Mouse (Mus musculus) fibroblast of lung, adult 2 months (primary cell): Measurements from ENCODE around the gene Etnk2.
A peak's percentile ranks its signal among the peaks of the same experiment; 100 is the strongest.

Experiments
- DNase-seq: peaks from one replicate; pipeline ENCODE4 v3.0.0-alpha.2; 2011; ENCODE audit warnings: low read depth

Etnk2 gene

DNA sequence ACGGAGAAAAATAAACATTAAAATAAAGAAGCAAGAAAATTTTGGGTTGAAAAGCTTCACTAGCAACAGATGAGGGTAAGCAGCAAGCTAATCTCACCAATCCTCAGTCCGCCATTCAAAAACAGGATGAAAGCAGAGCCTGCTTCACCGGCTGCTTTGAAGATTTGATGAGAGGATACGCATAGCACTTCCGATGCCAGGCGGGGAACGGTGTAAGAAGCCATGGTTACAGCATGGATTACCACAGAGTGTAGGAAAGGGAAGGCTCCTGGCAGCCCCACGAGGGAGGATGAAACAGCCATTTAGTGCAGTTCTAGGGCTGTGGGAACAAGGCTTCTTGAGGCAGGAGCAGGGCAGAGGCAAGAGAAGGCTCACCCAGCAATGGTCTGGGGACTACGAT lies 11.6 kb upstream of the Etnk2 start:
- DNase-seq, result no peak

DNA sequence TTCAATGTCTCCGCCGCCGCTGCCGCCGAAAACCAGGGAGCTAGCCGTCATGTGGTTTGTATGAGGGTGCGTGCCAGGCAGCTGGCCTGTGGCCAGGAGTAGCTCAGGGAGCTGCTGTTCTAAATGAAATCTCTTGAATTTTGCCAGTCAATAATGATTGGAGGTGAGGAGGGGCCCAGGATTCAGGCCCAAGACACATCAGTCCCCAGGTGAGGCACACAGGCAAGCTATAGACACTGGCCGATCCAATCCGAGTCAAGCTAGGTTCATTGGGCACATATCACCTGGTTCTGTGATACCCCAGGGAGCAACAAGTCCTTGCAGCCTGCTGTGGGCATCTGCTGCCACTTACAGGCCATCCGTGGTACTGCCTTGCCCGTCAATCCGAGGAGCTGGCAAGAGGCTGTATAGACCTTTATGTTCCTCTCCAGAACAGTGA lies 10.0 kb upstream of the Etnk2 start:
- DNase-seq, result peak; percentile 41

DNA sequence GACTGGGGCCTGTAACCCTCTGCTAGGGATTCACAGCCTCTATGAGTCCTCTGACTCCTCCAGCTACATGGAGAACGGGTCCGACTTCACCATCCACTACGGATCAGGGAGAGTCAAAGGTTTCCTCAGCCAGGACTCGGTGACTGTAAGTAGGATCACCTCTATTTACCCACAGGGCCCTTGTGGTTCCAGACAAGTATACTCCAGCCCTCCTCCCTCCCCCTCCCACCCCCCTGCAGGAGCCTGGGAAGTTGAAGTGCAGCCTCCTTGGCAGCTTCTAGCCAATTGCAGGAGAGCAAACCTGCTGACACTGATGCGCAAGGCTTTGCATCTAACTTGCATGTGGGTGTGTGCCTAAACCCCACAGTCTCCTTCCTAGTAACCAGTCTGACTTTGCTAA lies 7.9 kb upstream of the Etnk2 start:
- no peak for DNase-seq

DNA sequence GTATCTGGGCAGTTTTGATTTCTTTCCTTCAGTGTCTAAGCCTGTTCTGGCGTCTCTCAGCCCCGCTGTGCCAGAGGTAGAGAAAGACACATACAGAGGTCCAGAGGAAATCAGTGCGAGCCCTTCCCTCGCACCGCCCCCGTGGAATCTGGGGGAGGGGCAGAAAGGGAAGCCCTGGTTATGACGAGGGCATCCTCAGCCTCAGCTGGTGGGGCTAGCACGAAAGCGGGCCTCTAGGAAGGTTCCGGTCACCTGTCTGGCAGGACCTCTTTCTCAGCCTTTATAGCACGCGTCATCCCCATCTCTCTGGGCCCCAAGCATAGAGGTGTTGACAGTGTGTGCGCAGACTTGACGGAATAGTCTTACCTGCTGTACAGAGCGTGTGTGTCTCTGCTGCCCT lies 7.5 kb upstream of the Etnk2 start:
- no peak for DNase-seq

DNA sequence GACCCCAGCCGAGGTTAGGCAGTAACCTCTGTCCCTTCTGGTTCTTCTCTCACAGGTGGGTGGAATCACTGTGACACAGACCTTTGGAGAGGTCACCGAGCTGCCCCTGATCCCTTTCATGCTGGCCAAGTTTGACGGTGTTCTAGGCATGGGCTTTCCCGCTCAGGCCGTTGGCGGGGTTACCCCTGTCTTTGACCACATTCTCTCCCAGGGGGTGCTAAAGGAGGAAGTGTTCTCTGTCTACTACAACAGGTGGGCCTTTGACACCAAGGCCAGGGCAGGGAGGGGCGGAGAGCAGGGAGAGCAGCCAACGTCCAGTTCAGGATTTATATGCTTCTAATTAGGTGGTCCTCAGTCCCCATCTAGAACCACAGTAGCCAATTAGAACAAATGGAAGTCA lies 7.0 kb upstream of the Etnk2 start:
- no peak for DNase-seq

DNA sequence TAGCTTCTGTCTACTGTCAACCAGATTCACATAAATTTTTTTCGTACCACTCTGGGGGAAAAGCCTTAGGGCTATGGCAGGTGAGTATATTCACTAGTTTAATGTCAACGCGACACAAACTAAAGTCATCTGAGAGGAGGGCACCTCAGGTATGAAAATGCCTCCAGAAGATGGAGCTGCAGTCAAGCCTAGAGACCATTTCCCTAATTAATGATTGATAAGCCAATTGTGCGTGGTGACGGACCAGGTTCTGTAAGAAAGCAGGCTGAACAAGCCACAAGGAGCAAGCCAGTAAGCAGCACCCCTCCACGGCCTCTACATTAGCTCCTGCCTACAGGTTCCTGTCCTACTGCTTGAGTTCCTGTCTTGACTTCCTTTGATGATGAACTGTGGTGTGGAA lies 2.4 kb upstream of the Etnk2 start:
- DNase-seq, result no peak

DNA sequence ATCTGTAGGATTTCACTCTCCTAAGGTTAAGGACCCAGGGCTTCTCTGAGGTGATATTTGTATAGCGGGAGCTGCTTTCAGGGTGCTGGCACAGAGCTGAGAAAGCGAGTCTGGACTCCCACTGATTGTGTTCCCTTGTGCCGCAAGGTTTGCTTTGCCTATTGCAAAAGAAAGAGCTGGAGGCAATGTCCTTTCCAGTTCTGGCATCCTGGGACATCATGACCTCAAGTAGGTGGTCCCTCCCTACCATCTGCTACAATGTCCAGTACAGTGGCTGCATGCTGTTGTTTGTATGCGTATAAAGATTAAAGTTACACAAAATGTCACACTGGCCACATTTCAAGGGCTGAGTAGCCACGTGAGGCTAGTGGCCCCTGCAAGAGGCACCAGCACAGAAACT lies 1.3 kb upstream of the Etnk2 start:
- DNase-seq, result no peak

DNA sequence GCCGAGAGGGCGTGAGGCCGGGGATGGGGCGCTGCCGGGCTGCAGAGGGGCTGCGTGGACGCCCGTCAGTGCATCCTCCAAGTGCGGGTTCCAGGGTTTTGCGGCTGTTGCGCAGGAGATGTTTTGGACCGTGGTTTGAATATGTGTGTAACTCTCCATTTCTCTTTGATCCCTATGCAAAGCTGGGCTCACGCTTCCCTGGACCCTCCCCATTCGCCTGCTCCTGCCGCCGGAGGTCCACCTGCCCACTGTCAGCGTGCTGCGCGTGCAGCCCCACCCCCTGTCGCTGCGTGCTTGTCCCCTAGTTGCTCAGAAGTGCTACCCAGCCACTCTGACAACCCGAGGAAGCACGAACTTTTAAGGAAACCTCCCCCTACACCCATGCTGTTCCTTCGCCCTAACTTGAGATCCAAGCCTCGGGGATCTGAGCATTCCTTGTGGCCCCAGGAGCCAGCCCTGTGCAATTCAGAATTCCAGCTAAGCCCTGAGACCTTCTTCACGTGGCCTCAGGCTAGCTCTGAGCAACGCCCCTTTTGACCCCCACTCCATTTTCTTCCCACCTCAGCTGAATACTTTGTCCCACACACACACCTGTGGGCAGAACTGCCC lies 754 bp downstream of the Etnk2 start:
- no peak for DNase-seq

DNA sequence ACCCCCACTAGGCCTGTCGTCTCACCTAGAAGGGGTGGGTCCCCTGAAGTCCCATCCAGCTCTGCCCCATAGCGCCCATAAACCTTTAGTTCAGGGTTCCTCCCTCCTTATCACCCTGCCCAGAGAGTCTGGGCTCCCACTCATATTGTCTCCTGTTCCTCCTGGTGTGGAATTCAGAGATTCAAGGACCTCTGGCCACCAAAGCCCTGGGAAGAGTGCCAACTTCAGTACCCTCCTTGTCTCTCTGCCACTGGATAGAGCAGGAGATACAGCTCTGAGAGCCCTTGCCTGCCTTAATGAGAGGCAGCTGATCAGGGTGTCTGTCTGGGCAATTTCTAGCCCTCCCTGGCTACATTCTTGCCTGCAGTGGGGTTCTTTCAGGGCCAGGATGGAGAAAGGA lies 1.5 kb downstream of the Etnk2 start:
- DNase-seq, result no peak

DNA sequence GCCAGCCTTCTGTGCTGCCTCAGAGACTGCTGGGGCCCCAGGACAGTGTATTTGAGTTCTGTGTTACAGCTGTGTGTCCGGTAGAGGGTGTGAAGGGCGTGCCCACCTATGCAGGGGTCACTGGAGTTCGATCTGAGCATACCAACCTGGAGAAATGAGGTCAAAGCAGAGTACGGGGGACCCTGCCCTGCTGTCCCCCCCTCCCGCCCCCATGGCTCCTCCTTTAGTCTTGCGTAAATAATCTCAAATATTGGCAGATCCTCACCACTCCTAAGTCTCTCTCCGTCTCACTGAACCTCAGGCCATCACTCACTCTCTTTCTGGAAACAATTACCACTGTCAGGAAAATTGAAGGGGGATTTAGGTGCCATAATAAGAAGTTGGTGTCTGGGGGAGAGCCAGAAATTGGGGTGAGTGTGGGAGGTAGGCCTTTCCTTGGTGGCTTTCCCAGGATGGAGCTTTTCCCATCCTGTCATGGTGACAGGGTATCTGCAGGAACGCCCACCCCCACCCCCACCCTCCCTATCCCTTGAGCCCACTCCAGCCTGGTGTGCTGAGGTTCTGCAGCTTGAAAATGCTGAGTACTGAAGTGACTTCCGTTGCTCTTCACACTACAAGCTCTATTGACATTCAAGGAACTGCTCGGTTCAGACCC lies 3.7 kb downstream of the Etnk2 start:
- no peak for DNase-seq

DNA sequence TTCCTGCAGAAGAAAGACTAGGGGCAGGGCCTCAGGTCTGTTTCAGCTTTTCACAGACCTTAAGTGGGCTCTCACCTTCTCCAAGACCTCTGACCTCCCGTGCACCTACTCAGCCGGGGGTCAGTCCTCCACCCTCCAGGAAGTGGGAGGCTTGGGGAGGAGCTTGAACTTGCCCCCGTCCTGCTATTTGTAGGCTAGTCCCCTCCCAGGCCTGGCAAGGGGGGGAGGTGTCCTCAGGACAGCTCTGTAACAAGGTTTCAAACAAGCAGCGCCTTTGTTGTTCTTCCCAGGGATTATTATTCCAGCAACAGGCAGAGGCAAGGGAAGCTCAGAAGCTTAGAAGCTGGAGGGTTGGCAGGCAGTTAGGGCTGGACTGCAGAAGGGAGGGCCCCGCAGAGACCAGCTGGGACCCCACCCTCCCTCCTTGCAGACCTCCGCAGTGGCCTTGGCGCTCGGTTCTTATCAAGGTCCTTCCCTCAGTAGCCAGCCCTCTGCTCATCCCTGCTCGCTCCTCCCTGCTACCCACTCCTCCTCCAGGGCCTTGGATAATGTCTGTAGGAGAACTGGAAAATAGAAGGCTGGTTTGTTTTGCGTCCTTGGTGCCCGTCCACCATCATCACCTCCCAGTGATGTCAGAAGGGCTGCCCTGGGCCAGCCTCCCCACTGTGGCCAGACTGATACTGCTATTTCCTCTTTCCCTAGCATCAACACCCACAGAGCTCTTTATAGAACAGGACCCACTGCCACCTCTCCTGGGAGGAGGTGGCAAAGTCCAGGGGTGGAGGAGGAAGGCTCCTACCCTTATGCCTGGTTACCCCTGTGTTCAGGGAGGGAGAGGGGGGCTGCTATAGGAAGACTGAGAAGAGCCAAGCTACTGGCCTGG lies 4.5 kb downstream of the Etnk2 start:
- DNase-seq, result no peak

DNA sequence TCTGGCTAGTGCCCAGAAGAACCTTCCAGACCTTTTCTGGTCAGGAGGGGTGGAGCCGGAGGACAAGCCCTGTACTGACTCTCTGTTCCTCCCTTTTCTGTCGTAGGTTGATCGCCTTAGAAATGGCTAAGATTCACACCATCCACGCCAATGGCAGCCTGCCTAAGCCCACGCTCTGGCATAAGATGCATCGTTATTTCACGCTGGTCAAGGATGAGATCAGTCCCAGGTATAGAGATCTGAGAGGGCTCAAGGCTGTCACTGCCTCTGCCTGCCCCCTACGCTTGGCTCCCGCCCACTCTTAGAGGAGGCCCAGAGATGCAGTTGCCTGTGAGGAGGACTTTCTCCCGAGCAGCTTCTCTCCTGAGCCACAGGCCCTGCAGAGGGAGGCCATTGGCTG lies 5.3 kb downstream of the Etnk2 start:
- no peak for DNase-seq

DNA sequence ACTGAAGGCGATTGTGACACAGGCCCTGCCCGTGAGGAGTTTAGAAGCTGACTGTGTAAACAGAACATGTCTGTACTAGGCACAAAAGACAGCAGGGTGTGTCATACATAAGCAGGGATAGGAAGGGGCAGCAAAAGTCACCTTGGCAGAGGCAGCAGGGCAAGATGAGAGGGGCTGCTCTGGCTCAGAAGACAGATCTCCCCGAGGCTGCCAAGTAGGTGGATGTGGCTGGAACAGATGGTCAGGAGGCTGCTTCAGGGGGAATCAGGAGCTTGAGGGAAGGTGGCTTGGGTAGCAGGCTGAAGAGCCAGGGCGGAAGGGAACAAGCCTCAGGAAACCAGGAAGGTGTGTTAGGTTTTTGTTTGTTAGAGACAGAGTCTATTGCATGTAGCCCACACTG lies 7.0 kb downstream of the Etnk2 start:
- DNase-seq, result no peak

DNA sequence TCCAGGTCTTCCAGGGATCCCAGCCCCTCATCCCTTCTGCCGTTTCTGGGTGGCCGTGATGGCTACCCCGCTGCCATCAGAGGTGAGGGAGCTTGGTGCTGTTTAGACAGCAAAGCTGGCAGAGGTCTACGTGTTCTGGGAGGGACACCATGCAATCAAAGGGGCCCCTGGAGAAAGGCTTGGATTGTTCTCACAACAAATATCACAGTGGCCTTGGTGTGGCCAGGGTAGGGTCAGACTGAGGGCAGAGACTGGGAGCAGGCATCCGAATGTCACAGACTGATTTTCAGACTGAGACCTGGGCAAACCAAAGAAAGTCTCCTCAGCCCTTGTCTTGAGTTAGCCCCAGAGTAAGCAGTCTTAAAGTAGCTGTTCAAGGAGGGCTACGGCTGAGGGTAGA lies 8.1 kb downstream of the Etnk2 start:
- no peak for DNase-seq

DNA sequence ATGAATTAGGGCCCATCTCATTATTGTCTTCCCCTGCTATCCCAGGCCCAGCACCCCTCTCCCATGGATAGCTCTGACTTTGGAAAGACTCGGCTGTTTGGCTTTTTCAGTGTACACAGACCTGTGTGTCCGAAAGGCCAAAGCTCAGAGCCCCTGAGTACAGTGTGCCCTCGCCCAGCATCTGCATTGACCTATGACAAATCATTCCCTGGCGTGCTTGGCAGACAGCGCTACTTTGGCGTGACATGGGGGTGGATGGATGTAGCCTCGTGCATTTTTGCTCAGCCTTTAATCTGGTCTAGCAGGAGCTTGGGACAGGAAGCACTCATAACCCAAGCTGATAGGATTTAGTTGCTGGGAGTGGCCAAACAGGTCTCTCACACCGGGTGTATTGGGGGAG lies 8.7 kb downstream of the Etnk2 start:
- DNase-seq, result no peak

DNA sequence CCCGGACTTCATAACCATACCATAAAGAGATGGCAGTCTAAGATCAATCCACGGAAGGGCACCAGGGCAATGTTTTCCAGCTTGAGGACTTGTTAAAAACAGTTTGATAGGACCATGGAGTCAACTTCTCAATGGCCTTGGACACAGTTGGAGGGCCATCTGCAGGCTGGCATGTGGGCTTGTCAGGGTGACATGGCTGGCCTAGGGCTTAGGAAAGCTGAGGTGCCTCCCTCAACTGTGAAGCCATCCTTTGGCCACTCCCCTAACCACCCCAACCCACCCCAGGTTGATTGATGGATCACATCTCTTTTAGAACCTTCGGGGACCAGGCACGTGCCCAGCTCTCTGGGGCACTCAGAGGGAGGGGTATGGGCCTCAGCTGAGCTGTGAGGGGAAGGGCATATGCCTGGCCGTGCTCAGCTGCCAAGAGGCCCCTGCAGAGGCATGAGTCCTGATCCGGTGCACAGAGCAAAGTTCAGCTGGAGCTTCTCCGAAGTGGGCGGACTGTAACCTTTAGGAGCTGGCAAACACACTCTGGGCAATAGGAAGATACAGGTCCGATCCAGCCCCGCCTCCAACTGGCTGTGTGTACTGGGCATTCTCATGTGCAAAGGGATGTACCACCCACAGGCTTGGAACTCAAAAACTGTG lies 12.4 kb downstream of the Etnk2 start:
- no peak for DNase-seq

DNA sequence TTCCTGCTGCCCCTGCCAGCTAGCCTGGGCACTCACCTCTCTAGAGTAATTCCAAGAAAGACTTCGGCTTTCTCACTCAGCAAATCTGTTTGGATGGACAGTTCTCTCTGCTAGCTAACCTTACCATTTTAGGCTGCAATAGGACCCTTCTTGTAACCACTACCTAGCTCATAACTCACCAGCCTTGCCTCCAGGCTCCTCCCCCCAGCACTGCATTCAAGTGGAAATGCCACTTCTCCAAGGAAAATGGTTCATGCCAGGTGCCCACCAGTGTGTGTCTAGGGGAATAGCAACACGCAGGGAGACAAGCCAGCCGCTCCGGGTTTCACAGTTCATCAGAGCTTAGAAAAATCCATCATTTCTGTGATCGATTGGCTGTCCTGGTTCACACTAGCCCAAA lies 14.2 kb downstream of the Etnk2 start:
- no peak for DNase-seq

DNA sequence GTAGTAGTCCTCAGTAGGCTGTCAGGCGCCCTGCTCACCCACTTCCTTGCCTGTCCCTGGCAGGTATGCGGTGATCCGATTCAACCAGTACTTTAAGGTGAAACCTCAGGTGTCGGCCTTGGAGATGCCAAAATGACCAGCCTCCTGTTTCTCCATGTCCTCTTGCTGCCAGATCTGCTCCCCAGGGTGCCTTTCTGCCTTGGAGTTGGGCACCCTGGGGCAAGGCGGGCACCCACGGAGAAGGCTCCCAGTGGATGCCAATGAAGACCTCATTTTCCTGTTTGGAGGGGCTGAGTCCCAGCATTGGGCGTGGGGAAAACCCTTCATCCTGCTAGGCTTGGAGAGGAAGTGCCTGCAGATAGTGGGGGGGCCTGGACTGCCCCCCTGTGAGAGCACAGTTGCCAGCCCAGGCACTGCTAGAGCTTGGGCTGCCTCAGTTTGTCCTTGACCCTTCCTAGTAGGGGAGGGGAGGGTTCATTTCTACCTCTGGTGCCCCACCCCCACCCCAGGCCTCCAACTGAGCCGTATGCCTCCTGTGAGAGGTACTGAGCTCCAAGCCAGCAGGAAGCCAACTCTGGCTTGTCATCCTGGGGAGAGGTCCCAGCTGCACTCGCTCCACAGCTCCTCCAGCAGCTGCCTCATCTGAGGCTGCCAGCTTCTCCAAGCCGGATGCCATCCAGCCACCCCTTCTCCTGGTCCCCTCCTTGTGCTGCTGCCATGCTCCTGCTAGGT lies 16.0 kb downstream of the Etnk2 start:
- DNase-seq, result no peak

DNA sequence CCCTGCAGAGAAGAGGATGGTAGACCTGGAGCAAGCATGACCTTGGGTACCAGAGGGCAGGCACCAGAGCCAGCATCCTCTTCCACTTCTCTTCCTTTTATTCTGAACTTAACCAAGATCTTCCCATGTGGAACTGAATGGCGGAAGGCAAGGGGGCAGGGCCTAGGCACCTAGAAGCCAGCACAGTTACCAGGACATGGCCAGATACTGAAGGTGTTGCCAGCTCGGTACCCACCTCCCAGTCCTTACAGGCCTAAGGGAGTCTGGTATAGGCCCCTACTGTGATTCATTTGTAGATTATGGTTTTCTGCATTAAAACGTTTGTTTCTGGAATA lies 16.6 kb downstream of the Etnk2 start:
- DNase-seq, result no peak

DNA sequence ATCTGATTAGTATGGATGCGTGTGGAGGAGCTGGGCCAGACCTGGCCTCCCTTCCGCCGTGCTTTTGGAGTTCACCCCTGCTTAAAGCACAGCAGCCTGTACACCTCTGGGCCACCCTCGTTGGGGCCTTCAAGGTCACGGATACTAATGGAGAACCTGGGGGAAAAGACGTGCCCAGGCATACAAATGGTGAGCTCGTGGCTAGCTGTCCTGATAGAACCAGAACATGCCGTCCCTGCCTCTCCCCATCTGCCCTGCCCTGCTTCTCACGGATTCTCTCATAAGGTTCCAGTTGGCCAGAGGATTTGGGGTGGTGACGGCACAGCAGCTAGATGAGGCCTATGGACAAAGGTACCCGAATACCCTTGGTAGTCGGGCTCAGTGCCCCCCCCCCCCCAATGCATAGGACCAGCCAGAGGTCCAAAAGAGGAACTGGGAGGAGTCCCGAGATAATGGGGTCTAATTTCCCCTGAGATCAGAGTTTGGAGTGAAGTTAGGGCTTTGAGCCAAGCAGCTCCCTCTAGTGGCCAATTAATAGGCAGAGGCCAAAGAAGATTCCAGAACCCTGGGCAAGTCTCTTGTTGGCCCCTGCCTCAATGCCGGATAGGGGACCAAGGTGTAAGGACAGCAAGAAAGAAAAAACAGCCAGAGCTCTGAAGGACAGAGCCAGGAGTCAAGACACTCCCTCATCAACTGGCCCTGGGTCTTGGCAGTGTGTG lies 17.1 kb downstream of the Etnk2 start:
- no peak for DNase-seq

DNA sequence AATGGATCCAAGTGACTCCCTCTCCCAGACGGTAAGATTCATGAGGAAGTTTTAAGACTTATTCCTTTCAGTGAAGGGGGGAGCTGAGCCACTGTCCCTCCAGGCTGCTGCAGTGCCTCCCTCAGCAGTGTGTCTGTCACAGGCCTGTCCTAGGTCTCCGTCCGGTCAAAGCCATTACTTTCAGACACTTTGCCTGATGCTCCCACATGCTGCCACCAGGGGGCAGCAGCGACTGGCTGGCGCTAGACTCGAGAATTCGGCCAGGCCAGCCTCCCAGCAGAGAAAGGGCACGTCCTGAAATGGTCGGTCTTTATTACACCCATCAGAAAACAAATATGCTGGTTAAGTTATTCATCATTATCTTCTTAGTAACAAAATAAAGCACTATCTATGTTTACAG lies 18.6 kb downstream of the Etnk2 start:
- DNase-seq, result peak; percentile 15
